ENCODE assay signal across 8 mouse cellular contexts in the genomic region with DNA sequence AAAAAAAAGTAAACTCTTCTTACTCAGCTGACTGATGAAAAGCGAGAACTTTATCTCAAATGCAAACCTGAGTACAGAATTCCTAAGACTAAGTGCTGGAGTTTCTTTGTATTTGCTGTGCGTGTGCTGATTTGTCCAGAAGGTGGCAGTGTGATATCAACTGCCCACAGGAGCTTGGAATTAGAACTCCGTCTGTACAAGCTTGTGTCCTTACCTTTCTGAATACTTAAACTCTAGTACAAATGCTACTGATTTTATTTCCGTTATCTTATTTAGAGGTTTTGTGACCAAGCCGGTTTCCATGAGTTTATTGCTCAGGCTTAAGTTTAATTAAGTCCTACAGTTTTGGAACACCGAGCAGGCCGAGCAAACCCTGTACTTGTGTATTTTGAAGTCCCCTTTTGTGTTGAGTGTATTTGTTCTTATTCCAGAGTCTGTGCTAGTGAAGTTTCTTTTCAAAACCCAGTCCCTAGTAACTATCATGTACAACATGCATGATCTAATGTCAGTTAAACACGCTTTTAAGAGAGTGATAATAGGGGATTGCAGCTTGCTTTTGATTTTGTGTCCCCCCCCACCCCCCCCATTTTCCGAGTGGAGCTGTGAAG.
A peak's percentile ranks its signal among the peaks of the same experiment; 100 is the strongest.
DNase-seq lines count a peak whose midpoint lies in the region; ATAC-seq and TF ChIP-seq lines count a peak whose summit lies in the region.
"Had no signal": no experiment of that assay in that cellular context is flagged by ENCODE, and none has a peak within 500 bp of the region (broad histone marks: within the 10 kb centered on the region; RNA-seq: fewer than 3 reads in every experiment).

No protein-coding gene starts in this region.

- H3K9ac ChIP-seq in ES-Bruce4 (ENCODE audit: low read depth, poor library complexity, severe bottlenecking), result no peak overlapping the region
- H3K9ac ChIP-seq in embryonic facial prominence, embryonic 13.5 days, result no peak overlapping the region
- H3K9ac ChIP-seq: liver, embryonic 15.5 days had no signal

- WGBS in embryonic facial prominence, embryonic 13.5 days, result 15% methylated on average over 9 of the region's 9 CpGs

- no peaks in the 10 kb centered on the region for H3K9me3 ChIP-seq in ES-Bruce4 (replicated peaks; ENCODE audit: control insufficient read depth, insufficient read depth, low read length, poor library complexity, severe bottlenecking)
- H3K9me3 ChIP-seq in embryonic facial prominence, embryonic 13.5 days, result no peaks in the 10 kb centered on the region
- H3K9me3 ChIP-seq: liver, embryonic 15.5 days had no signal

- TF ChIP-seq EP300 in ES-Bruce4 (IDR thresholded peaks at IDR 0.05; ENCODE audit: insufficient read depth, low read depth, low read length), result no peak

- ATAC-seq in embryonic facial prominence, embryonic 13.5 days (ENCODE audit: insufficient number of reproducible peaks, insufficient read depth, low FRiP score, low TSS enrichment, low read depth), result no peak

- H3K27me3 ChIP-seq in ES-Bruce4 (ENCODE audit: control insufficient read depth, insufficient read depth, low read length, poor library complexity, severe bottlenecking), result no peaks in the 10 kb centered on the region
- H3K27me3 ChIP-seq in embryonic facial prominence, embryonic 13.5 days, result no peaks in the 10 kb centered on the region
- H3K27me3 ChIP-seq: liver, embryonic 15.5 days had no signal

- no peak for TF ChIP-seq POLR2A in ES-Bruce4 (IDR thresholded peaks at IDR 0.05; ENCODE audit: insufficient read depth, low read length)

- no peaks in the 10 kb centered on the region for H3K36me3 ChIP-seq in ES-Bruce4 (ENCODE audit: control insufficient read depth, insufficient read depth, low read length, poor library complexity, severe bottlenecking)
- no peaks in the 10 kb centered on the region for H3K36me3 ChIP-seq in embryonic facial prominence, embryonic 13.5 days
- H3K36me3 ChIP-seq: liver, embryonic 15.5 days had no signal

- peak overlapping the region; percentile 33 for H3K4me2 ChIP-seq in embryonic facial prominence, embryonic 13.5 days
- H3K4me2 ChIP-seq: liver, embryonic 15.5 days had no signal

- TF ChIP-seq CTCF in ES-Bruce4 (IDR thresholded peaks at IDR 0.05; ENCODE audit: low read depth, low read length), result peak; percentile 45

- no peak overlapping the region for H3K4me3 ChIP-seq in ES-Bruce4 (ENCODE audit: low read depth, low read length)
- no peak overlapping the region for H3K4me3 ChIP-seq in embryonic facial prominence, embryonic 13.5 days
- H3K4me3 ChIP-seq: liver, embryonic 15.5 days had no signal

- H3K4me1 ChIP-seq in ES-Bruce4 (ENCODE audit: control insufficient read depth, insufficient read depth, low read length), result no peaks in the 10 kb centered on the region
- peaks cover 13% of the 10 kb centered on the region for H3K4me1 ChIP-seq in embryonic facial prominence, embryonic 13.5 days
- H3K4me1 ChIP-seq: liver, embryonic 15.5 days had no signal

- H3K27ac ChIP-seq in ES-Bruce4 (ENCODE audit: insufficient read depth, low read length), result no peak overlapping the region
- no peak overlapping the region for H3K27ac ChIP-seq in embryonic facial prominence, embryonic 13.5 days
- H3K27ac ChIP-seq: liver, embryonic 15.5 days had no signal

- DNase-seq in adrenal gland, adult 8-10 months, result peak; percentile 14
- peak; percentile 62 for DNase-seq in heart, postnatal 4 days
- DNase-seq in layer of hippocampus, adult 18-20 months (ENCODE audit: low spot score in 2 of 2), result peak; percentile 36 to 81
- peak; percentile 42 for DNase-seq in lung, postnatal 14 days
- DNase-seq in right cerebral cortex, adult 18-20 months, result peak; percentile 66

Comparison
In these comparisons a context has a peak if more than half of its experiments do, and no peak if none do; other contexts are left out.
1. DNase-seq: peak in every context shown above with its lines; median percentile 66 in right cerebral cortex, adult 18-20 months; 62 in heart, postnatal 4 days; 58 in layer of hippocampus, adult 18-20 months; 42 in lung, postnatal 14 days; 14 in adrenal gland, adult 8-10 months.